Mouse (Mus musculus) olfactory bulb, adult 2 months (tissue): ENCODE data around the gene Gm4969.

Source experiments
- CTCF ChIP-seq: fragments of 200-500 bp; IDR thresholded peaks from 2 replicates; pipeline ENCODE4 v1.5.1; 2012; ENCODE audit warnings: low read depth, mild to moderate bottlenecking, low read length, moderate library complexity; ENCODE audit not compliant: insufficient read depth
- POLR2A ChIP-seq: fragments of 200-500 bp; IDR thresholded peaks from 2 replicates; pipeline ENCODE4 v1.6.1; 2012; ENCODE audit warnings: mild to moderate bottlenecking, low read depth, low read length, moderate library complexity; ENCODE audit not compliant: insufficient read depth

DNA sequence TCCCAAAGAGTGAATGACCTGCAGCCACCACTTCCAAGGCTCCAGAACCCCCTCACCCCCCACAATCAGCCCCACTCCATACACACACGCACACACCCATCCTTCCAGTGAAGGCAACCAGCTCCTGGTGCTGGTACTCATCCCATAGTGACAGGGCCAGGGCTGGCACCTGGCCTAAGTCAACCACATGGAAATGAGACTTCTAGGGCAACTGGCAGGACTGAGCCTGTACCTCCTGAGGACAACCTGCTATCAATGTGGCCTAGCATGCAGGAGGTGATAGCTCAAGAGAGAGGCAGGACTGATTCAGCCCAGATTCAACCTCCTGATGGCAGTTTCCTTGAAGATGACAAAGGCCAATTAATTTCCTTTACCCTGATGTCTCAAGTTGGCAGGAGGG is 17.9 kb downstream of the Gm4969 start:
- TF ChIP-seq CTCF, result no peak
- TF ChIP-seq POLR2A, result no peak
